Mouse (Mus musculus) embryonic facial prominence, embryonic 15.5 days (tissue): Measurements from ENCODE around the gene Wnt5b. TPM values are rescaled to one million over a fixed set of nuclear protein-coding genes. Genes with fewer than 3 reads are reported as not detected.
A peak's percentile ranks its signal among the peaks of the same experiment; 100 is the strongest.
"Not testable (repeated sequence)": the region's sequence is repeated elsewhere in the genome, so short reads cannot be mapped to it uniquely, and the experiment has no call there.

Source experiments
- ATAC-seq: fragments of 200-750 bp; cut with Nextera tagmentation; 2 replicates; pipeline ENCODE4 v1.8.0; 2017; ENCODE audit warnings: low read depth, moderate TSS enrichment; ENCODE audit not compliant: insufficient number of reproducible peaks, low FRiP score, low TSS enrichment
- H3K27ac ChIP-seq: fragments of 300-500 bp; sonication (generic); replicated peaks from 2 replicates; pipeline ENCODE4 v1.5.1; 2015; ENCODE audit warnings: mild to moderate bottlenecking, inconsistent platforms
- H3K27me3 ChIP-seq: fragments of 300-500 bp; sonication (generic); 2 replicates; pipeline ENCODE4 v1.6.1; 2015; ENCODE audit warnings: inconsistent platforms
- H3K36me3 ChIP-seq: fragments of 300-500 bp; sonication (generic); 2 replicates; pipeline ENCODE4 v1.6.1; 2015; ENCODE audit warnings: mild to moderate bottlenecking, inconsistent platforms
- H3K4me1 ChIP-seq: fragments of 300-500 bp; sonication (generic); 2 replicates; pipeline ENCODE4 v1.6.1; 2015; ENCODE audit warnings: inconsistent platforms
- H3K4me2 ChIP-seq: fragments of 300-500 bp; sonication (generic); replicated peaks from 2 replicates; pipeline ENCODE4 v1.6.1; 2015; ENCODE audit warnings: mild to moderate bottlenecking, inconsistent platforms
- H3K4me3 ChIP-seq: fragments of 300-500 bp; sonication (generic); replicated peaks from 2 replicates; pipeline ENCODE4 v1.5.1; 2015; ENCODE audit warnings: mild to moderate bottlenecking, inconsistent platforms
- H3K9ac ChIP-seq: fragments of 300-500 bp; sonication (generic); 2 replicates; pipeline ENCODE4 v1.6.1; 2015; ENCODE audit warnings: inconsistent platforms
- H3K9me3 ChIP-seq: fragments of 300-500 bp; sonication (generic); replicated peaks from 2 replicates; pipeline ENCODE4 v1.6.1; 2016; ENCODE audit warnings: inconsistent platforms
- WGBS: fragments of 180-500 bp; shearing (Covaris S2); methylation state at CpG from one replicate; pipeline ENCODE4 v1.1.7; 2015; 5-methylcytosine and 5-hydroxymethylcytosine counted together
- polyA plus RNA-seq: library from polyadenylated mRNA; unstranded; fragments of >200 nt; fragmentation: Nextera tagmentation; extraction: Ambion mirVana; gene quantifications from 2 replicates; pipeline ENCODE4 v1.2.1, GENCODE M21; 2015

Wnt5b gene
- polyA plus RNA-seq, 1 experiment from 2014 or later: 9.8 TPM

DNA sequence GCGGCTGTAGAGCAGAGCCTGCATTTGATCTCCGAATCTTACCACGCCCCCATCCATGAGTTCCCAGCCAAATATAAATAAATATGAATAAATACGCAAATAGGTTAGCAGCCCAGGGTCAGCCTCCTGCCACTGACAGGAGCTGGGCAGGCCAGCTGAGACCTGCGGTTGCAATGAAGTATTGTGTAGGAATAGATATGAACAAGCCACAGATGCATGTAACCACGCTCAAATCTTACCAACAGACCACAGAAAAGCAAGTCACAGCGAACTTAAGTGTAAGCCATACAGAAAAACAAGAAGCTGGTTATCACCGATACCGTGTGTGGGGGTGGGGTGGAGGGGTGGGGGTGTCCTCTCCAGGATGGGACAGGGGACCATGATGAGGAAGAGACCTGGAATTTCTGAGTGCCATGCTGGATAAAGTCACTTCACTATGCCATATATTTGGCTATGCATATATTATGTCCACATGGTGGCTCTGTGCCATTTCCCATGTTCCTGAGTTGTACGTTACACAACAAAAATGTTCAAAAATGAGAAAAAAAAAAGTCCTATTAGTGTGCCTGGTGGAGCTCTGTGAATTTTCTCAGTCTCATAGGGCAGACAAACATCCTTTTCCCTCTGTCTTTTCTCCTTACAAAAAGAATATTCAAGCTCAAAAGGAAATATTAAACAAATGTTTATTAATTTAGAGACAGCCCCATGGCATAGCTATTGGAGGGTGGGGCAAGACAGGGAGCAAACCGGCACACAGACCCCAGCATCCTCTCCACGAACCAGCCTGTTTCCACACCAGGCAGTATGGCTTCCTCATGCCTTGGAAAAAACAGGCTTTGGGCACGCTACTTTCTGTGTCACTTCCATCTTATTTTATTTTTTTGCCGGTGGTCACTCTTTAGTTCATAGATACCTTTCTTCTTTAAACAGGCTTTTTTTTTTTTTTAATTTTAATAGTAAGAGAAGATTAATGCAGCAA lies 92.9 kb downstream of the Wnt5b start:
- H3K9ac ChIP-seq: peak overlapping the region; percentile 37; the same call in 1 of the 2 replicates
- peak overlapping the region; percentile 68 for H3K4me2 ChIP-seq
- H3K9me3 ChIP-seq: no peaks in the 10 kb centered on the region
- H3K4me1 ChIP-seq: peaks cover 20% of the 10 kb centered on the region
- H3K27ac ChIP-seq: 0 out of 2 replicates have a peak overlapping the region, but pooled peaks have one; percentile 83
- no peaks in the 10 kb centered on the region for H3K36me3 ChIP-seq
- 28% methylated on average over 14 of the region's 14 CpGs for WGBS
- H3K4me3 ChIP-seq: peak overlapping the region; percentile 43
- no peaks in the 10 kb centered on the region for H3K27me3 ChIP-seq
- no peak for ATAC-seq

DNA sequence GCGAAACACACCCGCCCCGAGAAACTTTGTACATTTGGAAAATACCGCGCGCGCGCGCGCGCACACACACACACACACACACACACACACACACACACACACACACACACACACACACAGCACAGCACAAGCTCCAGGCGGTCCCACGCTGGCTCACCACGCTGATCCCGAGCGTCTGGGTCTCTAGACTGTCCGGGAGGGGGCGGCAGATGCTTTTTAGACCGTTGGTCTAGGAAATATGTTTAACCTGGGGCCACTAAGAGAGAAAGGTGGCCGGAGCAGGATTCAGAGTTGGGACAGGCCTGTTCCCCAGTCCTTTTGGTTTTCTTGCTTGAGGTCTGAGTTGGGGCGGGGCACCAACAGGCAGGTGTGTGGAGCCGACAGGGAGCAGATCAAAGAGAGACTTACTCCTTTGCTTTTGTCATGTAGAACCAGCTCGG lies 95.1 kb downstream of the Wnt5b start:
- Histone ChIP-seq H3K27ac (no peak overlapping the region), H3K36me3 (no peaks in the 10 kb centered on the region), H3K4me3 (peak overlapping the region; percentile 40), H3K9ac (peak overlapping the region; percentile 26; the same call in 1 of the 2 replicates), H3K9me3 (no peaks in the 10 kb centered on the region), H3K27me3 (no peaks in the 10 kb centered on the region), H3K4me1 (peaks cover 20% of the 10 kb centered on the region), H3K4me2 (peak overlapping the region; percentile 66)
- WGBS: 4% methylated on average over 23 of the region's 23 CpGs
- no peak for ATAC-seq

DNA sequence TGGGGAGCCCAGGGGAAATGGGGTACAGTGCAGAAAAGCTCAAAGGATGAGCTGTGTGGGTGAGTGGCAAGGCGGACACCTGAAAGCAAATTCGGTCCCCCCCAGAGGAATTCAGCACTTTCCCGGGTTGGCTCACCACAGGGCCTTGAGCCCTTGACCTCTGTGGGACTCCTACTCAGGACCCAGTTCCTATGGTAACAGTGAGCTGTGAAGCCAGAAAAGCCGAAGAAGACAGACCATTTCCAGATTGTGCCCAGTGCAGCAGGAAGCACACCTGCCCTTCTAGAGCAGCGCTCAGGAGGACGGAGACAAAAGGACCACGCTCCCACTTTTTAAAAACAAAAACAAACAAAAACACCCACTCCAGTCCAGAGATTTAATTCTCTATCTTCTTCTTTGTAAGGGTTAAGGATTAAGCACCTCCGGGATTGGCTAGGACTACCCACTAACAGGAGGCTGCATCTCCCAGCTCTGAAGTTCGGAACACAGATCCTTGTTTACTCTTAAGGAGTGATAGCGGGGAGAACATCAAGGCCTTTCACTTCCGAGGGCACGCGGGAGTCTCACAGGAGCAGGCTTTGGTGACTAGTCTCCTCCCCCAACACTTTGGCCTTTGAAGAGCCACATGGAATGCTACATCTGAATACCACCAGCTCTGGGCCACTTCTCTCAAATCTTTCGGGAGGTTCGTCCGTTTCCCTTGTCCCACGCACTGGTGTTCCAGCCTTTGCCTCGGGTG lies 95.7 kb downstream of the Wnt5b start:
- H3K9ac ChIP-seq: peak overlapping the region; percentile 26; the same call in 1 of the 2 replicates
- 14% methylated on average over 18 of the region's 18 CpGs for WGBS
- H3K27ac ChIP-seq: no peak overlapping the region
- H3K4me2 ChIP-seq: peak overlapping the region; percentile 66
- no peaks in the 10 kb centered on the region for H3K9me3 ChIP-seq
- H3K4me1 ChIP-seq: peaks cover 23% of the 10 kb centered on the region
- no peaks in the 10 kb centered on the region for H3K27me3 ChIP-seq
- ATAC-seq: no peak
- peak overlapping the region; percentile 40 for H3K4me3 ChIP-seq
- H3K36me3 ChIP-seq: no peaks in the 10 kb centered on the region

DNA sequence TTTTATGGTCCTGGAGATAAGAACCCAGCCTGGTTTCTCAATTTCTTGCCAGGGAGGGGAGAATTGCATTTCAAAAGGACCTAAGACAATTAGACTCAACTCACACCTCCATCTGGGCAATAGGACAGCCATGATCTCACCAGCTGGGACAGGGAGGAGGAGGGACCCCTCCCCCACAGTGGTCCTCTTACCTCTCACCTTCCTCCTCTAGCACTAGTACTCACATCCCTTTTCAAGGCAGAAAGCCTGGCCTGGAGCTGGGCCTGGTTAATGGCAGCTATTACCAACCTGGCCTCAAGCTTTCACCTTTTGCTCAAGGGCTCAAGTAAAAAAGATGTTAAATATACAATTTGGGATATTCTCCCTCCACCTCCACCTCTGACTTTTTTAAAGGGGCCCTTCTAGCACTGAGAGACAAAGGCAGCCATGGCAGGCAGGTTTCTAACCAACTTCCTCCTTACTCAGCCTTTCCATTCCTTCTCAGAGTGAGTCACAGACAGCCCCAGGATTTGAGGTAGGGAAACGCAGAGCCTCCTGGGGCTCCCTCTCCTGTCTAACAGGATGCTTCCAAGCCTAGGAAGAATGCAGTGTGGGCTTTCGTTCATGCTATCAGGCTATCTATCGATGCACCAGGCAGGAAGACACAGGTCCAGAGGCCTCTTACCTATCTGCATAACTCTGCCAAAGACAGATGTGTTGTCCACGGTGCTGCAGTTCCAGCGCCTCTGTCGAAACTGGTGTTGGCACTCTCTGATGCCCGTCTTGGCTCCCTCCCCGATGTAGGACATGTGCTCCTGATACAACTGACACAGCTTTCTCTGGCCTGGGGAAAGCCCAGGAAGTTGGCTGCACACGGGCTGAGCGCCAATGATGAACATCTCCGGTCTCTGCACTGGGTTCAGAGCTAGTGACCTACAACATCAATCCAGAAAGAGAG lies 98.2 kb downstream of the Wnt5b start:
- WGBS: 64% methylated on average over 11 of the region's 11 CpGs
- no peak for ATAC-seq
- Histone ChIP-seq H3K36me3 (no peaks in the 10 kb centered on the region), H3K4me3 (no peak overlapping the region), H3K27ac (no peak overlapping the region), H3K9ac (no peak overlapping the region), H3K27me3 (no peaks in the 10 kb centered on the region), H3K9me3 (no peaks in the 10 kb centered on the region), H3K4me2 (no peak overlapping the region), H3K4me1 (peaks cover 10% of the 10 kb centered on the region; the same call in 1 of the 2 replicates)

GRCm38 (mm10) chr6:119443742-119444645 lies 100.2 kb downstream of the Wnt5b start:
- ATAC-seq: 0 out of 2 replicates have a peak, but pooled peaks have one; percentile 39
- 0 out of 2 replicates have a peak overlapping the region, but pooled peaks have one; percentile 28 for H3K27ac ChIP-seq
- peak overlapping the region; percentile 31 for H3K4me2 ChIP-seq
- WGBS: 33% methylated on average over 12 of the region's 12 CpGs
- no peaks in the 10 kb centered on the region for H3K9me3 ChIP-seq
- H3K4me1 ChIP-seq: peaks cover 10% of the 10 kb centered on the region; the same call in 1 of the 2 replicates
- no peak overlapping the region for H3K9ac ChIP-seq
- no peak overlapping the region for H3K4me3 ChIP-seq
- H3K27me3 ChIP-seq: no peaks in the 10 kb centered on the region
- H3K36me3 ChIP-seq: no peaks in the 10 kb centered on the region

GRCm38 (mm10) chr6:119442729-119443128 lies 101.4 kb downstream of the Wnt5b start:
- H3K4me3 ChIP-seq, H3K4me1 ChIP-seq, H3K9me3 ChIP-seq, H3K9ac ChIP-seq, H3K27ac ChIP-seq, H3K27me3 ChIP-seq, H3K36me3 ChIP-seq, H3K4me2 ChIP-seq, ATAC-seq: not testable (repeated sequence)
- whole genome bisulfite sequencing: 79% methylated on average over 5 of the region's 5 CpGs

- no peak for ATAC-seq
Observed at GRCm38 (mm10) chr6:119437894-119438761, 106.0 kb downstream of the Wnt5b start.

GRCm38 (mm10) chr6:119434394-119434793 lies 109.8 kb downstream of the Wnt5b start:
- H3K4me3 ChIP-seq: no peak overlapping the region

More at GRCm38 (mm10) chr6:119437894-119438761, 106.0 kb downstream of the Wnt5b start:
- Histone ChIP-seq H3K9me3 (no peaks in the 10 kb centered on the region), H3K4me2 (no peak overlapping the region), H3K36me3 (no peaks in the 10 kb centered on the region), H3K27me3 (no peaks in the 10 kb centered on the region), H3K27ac (no peak overlapping the region), H3K4me1 (no peaks in the 10 kb centered on the region), H3K4me3 (no peak overlapping the region), H3K9ac (no peak overlapping the region)
- 51% methylated on average over 8 of the region's 8 CpGs for WGBS

GRCm38 (mm10) chr6:119431751-119432324 lies 112.3 kb downstream of the Wnt5b start:
- H3K4me3 ChIP-seq: no peak overlapping the region
- 64% methylated on average over 6 of the region's 6 CpGs for WGBS
- no peak for ATAC-seq

More at GRCm38 (mm10) chr6:119434394-119434793, 109.8 kb downstream of the Wnt5b start:
- Histone ChIP-seq H3K27me3 (no peaks in the 10 kb centered on the region), H3K4me2 (no peak overlapping the region), H3K4me1 (no peaks in the 10 kb centered on the region), H3K27ac (no peak overlapping the region), H3K9me3 (no peaks in the 10 kb centered on the region), H3K9ac (no peak overlapping the region), H3K36me3 (no peaks in the 10 kb centered on the region)
- WGBS: 83% methylated on average over 4 of the region's 4 CpGs
- no peak for ATAC-seq

More at GRCm38 (mm10) chr6:119431751-119432324, 112.3 kb downstream of the Wnt5b start:
- H3K36me3 ChIP-seq: no peaks in the 10 kb centered on the region
- H3K27me3 ChIP-seq: no peaks in the 10 kb centered on the region
- H3K4me1 ChIP-seq: no peaks in the 10 kb centered on the region
- H3K27ac ChIP-seq: no peak overlapping the region
- H3K9ac ChIP-seq: no peak overlapping the region
- H3K4me2 ChIP-seq: no peak overlapping the region
- H3K9me3 ChIP-seq: no peaks in the 10 kb centered on the region
